Mouse (Mus musculus) cerebellum, adult 11 months (tissue): ENCODE data around the gene Sept9.
"Not testable (repeated sequence)": the region's sequence is repeated elsewhere in the genome, so short reads cannot be mapped to it uniquely, and the experiment has no call there.

ENCODE experiments used
- DNase-seq: peaks from one replicate; pipeline ENCODE4 v3.0.0; 2022

Gene Sept9

DNA sequence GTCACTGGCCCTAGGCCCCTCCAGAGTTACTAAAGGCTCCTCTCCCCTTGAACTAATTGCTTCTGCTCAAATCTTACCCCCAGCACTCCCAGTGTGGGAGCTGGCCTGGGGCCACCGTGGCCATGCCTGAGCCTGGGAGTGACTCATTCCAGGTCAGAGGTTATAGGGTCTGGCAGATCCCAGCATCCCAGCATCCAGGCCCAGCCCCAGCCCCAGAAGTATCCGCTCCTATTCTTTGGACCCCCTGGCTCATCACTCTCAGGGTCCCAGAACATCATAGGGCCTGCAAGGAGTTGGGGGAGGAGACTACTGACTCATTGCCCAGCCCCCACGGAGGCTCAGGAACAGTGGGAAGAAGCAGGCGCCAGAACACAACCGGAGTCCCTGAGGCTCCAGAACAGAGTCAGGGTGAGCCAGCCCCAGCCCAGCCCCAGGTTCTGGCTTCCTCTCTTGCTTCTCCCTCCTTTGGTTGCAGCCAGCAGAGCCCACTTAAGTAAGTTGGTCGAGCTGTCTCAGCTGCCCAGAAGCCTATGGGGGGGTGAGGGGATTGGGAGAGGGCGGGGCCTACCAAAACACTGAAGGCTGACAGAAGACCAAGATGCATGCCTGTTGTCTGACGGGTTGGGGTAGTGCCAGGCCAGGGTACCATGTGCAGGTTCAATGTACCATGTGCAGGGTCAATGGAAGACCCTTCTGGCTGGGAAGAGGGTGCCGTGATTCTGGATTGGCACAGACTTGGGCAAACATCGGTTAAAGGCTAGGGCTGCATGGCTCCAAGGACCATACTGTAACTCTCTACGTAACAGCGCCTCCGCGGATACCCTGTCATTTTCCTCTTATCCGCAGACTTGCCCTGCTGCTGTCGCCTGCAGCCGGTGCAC is 132.1 kb downstream of the Sept9 start:
- DNase-seq: no peak

- DNase-seq: no peak
These were observed 133.0 kb downstream of the Sept9 start for GRCm38 (mm10) chr11:117332242-117333149.

- no peak for DNase-seq
These were observed 133.8 kb downstream of the Sept9 start for GRCm38 (mm10) chr11:117333150-117333715.

DNA sequence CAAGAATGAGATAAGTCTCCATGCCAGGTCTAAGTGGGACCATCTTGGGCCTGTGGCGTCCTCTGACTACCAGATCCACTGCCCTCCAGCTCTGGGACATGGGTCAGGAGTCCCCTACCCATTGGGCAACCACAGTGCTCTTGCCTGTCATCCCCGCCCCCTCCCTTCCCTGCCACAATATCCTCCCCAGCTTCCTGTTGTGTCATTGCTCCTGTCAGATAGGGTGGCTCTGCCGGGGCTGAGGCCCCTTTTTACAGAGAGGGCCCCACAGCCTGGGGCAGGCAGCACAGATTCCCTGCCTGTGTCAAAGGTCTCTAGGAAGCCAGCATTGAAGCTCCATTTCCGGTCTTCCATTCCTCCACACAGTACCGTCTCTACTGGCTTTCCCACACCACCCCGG is 134.6 kb downstream of the Sept9 start:
- no peak for DNase-seq

DNA sequence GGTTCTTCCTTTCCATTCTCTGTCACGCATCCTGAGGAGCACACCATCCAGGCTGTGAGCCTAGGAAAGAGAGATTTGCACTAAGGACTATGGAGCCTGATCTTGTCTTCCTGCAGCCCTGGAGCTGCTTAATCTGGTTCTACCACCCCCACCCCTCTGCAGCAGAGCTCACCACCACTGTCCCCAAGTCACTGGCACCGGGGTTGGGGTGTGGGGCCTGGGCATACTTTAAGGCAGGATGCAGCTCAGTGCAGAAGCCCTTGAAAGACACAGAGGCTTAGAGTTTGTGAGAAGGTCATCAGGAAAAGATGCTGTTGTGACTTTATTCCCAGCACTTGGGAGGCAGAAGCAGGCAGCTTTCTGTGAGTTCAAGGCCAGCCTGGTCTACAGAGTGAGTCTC is 135.7 kb downstream of the Sept9 start:
- DNase-seq: no peak

- no peak for DNase-seq
These were observed 136.8 kb downstream of the Sept9 start for GRCm38 (mm10) chr11:117336081-117336788.

- no peak for DNase-seq
These were observed 138.3 kb downstream of the Sept9 start for GRCm38 (mm10) chr11:117337749-117338148.

DNA sequence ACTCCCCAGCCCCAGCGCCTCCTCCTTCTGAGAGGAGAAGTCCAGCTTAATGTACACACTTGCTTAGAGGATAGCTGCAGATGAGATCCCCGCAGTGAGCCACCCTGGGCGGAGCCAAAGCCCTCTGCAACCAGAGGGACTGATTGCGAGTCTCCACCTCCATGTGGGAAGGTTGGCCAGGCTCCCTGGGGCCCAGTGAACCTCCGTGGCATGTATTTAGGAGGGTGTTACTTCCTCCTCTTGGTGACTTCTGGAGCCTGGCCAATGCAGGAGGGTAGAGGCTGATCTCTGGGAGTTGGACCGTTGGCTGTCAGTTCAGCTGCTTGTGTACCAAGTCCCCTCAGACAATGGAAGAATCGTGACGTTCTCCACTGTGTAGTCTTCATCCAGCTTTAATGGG is 139.0 kb downstream of the Sept9 start:
- DNase-seq: no peak

GRCm38 (mm10) chr11:117339050-117339449 is 139.6 kb downstream of the Sept9 start:
- no peak for DNase-seq

GRCm38 (mm10) chr11:117341218-117341617 is 141.8 kb downstream of the Sept9 start:
- DNase-seq: no peak

GRCm38 (mm10) chr11:117342076-117342475 is 142.6 kb downstream of the Sept9 start:
- DNase-seq: no peak

GRCm38 (mm10) chr11:117342490-117342889 is 143.0 kb downstream of the Sept9 start:
- DNase-seq: not testable (repeated sequence)

DNA sequence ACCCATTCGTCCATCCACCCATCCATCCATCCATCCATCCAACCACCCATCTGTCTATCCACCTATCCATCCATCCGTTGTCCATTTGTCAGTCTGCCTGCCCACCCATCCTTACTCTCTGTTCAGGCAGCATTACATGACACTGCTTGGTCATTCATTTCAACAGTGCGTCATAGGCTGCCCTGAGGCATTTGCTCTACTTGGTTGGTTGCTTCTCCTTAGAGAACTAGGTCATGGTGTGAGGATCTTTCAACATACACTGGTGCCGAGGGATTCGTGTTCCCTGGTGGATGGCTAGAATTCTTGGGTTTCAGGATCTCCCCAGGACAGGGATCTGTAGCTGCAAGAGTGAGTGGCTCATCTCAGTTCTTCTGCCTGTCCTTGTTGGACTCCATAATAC is 144.3 kb downstream of the Sept9 start:
- no peak for DNase-seq

- no peak for DNase-seq
These were observed 145.0 kb downstream of the Sept9 start for GRCm38 (mm10) chr11:117344339-117345021.

DNA sequence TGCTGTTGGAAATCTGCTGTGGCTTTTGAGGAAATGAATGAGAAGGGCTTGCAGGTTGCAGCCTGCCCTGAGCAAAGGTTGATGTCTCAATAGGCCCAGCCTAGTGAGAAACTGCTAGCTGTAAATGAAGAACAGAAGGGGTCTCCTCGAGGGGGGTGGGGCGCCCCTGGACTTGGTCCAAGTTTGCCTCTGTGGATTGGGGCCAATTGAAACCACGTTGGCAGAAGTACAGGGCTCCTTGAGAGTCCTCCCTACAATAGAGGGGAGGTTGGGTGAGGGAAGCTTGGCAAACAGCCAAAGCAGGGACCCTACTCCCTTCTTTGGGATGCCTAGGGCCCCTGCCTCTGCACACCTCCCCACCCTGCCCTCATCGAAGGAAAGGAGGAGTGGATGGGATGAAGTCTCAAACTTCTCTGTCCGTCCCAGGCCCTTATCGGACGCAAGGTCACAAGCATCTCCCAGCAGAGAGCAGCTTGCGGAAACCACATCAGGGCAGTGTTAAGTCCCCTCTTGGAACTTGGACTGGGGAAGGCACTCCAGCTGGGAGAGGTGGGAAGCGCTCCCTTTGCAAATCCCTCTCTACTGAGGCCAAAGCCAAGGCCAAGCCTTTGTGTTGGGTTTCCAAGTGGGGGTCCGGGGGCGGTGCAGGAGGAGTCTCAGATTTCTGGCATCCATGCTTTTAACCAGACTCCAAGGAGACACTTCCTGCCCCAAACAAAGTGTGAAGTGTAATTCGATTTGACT is 145.7 kb downstream of the Sept9 start:
- DNase-seq: no peak

- no peak for DNase-seq
These were observed 147.8 kb downstream of the Sept9 start for GRCm38 (mm10) chr11:117347256-117347655.

- no peak for DNase-seq
These were observed 149.1 kb downstream of the Sept9 start for GRCm38 (mm10) chr11:117348429-117349103.

DNA sequence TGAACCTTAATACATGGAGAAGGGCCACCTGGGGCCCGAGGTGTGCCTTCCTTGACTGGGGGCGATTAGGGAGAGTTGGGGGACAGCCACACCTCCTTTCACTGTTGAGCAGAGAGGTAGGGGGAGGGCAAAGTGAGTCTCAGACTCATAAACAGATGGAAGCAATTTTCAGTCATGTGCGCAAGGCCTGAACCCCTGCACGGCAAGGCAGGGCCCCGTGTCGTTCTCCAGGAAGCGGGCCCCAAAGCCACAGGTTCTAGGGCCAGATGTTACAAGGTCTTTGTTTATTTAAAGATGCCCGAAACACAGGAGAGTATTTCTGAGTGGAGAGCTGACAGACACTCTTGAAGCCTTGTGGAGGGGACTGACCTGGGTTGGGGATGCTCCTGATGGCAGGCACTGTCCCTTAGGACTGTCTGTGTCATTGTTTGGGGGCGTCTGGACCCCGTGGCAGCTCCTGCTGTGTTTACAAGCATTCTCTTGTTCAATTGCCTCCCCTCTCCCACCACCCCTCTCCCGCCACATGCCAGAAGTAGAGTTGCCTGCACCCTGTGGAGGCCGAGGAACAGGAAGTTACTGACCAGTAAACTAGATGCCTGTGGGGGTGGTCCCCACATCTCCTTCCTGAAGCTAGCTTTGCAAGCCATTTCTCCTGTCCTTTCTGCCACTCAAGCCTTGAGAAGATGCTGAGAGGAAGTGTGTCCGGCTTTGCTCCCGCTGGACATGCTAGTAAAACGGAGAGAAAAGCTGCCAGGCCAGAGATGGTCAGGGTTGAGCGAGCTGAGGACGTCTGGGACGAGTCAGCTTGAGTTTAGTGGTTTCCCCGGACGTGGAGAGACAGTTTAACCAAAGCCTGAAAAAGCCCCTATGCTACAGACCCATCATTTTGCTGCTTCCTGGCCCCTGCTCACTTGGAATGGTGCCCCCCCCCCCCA is 150.2 kb downstream of the Sept9 start:
- DNase-seq: no peak

- no peak for DNase-seq
These were observed 151.2 kb downstream of the Sept9 start for GRCm38 (mm10) chr11:117350462-117351222.
